Mouse (Mus musculus): ENCODE measurements around the gene Olfr815. TPM values are rescaled to one million over a fixed set of nuclear protein-coding genes. Genes with fewer than 3 reads are reported as not detected.
"Not testable (repeated sequence)": the region's sequence is repeated elsewhere in the genome, so short reads cannot be mapped to it uniquely, and the experiment has no call there.

Olfr815 gene
- not detected in 2 replicates for polyA plus RNA-seq (2015; fragmentation: Nextera tagmentation; extraction: Ambion mirVana)

DNA sequence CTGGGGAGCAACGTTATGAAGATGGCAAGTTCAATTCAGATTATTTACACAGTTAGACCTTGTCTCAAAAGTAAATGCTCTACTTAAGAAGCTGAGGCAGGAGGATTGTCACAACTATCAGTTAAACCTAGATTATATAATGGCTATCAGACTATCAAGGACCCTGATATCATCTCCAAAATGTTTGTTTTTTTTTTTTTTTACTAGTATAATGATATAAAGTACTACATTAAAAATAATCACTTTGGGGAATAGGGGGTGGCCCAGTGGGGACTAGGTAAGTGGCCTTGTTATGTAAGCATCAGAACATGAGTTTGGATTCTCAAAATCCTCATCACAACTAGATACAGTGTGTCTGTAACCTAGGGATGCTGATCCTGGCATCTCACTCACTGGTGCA lies at the start of gene Olfr815:
Olfr815 (minus strand) TSS at position 101 of the 400 bp plus-strand sequence.
- not testable (repeated sequence) for H3K4me3 ChIP-seq (ENCODE audit: low read length); H3K4me2 ChIP-seq (ENCODE audit: low read depth, low read length); ATAC-seq; H3K9me3 ChIP-seq (ENCODE audit: control insufficient read depth, low read length); H3K27me3 ChIP-seq (replicated peaks; ENCODE audit: control insufficient read depth, insufficient read depth, low read length); H3K27ac ChIP-seq (ENCODE audit: low read length); H3K9ac ChIP-seq (ENCODE audit: low read depth, low read length); H3K4me1 ChIP-seq (ENCODE audit: control insufficient read depth, insufficient read depth, low read length); H3K36me3 ChIP-seq (ENCODE audit: control insufficient read depth, insufficient read depth, low read length)
- no CpG with 5 or more reads among the region's 1 CpGs for WGBS

DNA sequence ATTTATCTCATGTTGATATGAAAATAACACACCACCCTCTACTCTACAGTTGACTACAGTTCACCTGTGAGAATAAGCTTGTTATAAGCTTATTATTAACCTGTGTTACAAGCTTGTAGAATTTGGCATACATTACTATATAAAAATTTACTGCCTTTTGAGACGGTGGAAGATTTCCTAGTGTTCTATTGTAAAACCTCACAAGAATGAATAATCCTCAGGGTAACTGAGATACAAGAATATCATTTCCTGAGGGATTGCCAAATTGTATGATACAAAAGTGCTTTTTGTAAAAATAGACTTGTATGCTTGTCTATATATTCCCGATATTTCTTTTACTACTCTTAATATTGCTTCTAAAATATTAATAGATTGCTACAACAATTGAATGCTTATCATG lies 43.3 kb upstream of the Olfr815 start, which contains the start of gene Olfr818:
Olfr818 (minus strand) TSS at position 101 of the 400 bp plus-strand sequence.
- Histone ChIP-seq H3K4me1 (ENCODE audit: control insufficient read depth, insufficient read depth, low read length) (no peaks in the 10 kb centered on the region), H3K4me3 (ENCODE audit: low read length) (no peak within 1 kb of the TSS), H3K9ac (ENCODE audit: low read depth, low read length) (no peak within 1 kb of the TSS), H3K4me2 (ENCODE audit: low read depth, low read length) (no peak within 1 kb of the TSS), H3K36me3 (ENCODE audit: control insufficient read depth, insufficient read depth, low read length) (no peaks in the 10 kb centered on the region), H3K27me3 (replicated peaks; ENCODE audit: control insufficient read depth, insufficient read depth, low read length) (no peaks in the 10 kb centered on the region), H3K27ac (ENCODE audit: low read length) (no peak within 1 kb of the TSS), H3K9me3 (ENCODE audit: control insufficient read depth, low read length) (no peaks in the 10 kb centered on the region)
- ATAC-seq: no peak
- 90% methylated on average over 2 of the region's 2 CpGs for WGBS

DNA sequence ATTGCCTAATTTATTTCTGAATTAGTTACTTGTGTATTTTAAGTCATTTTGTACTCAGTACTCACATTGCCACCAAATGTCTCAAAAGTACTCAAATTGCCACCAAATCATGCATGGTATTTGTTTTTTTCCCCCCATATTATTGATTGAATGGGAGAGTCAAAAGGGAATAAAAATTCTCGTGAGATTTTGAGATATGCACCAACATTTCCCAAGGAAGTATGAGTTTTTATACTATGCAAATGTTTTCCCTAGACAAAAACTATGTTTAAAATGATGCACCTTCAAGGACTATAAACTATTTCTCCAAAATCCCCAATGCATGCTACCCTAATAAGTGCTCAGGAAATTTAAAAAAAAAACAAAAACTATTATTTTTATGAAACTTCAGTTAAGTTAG lies 9.8 kb upstream of the Olfr815 start, which contains the start of gene Olfr816:
Olfr816 (minus strand) TSS at position 101 of the 400 bp plus-strand sequence.
- no peaks in the 10 kb centered on the region for H3K9me3 ChIP-seq (ENCODE audit: control insufficient read depth, low read length)
- no peak for ATAC-seq
- H3K27me3 ChIP-seq (replicated peaks; ENCODE audit: control insufficient read depth, insufficient read depth, low read length): no peaks in the 10 kb centered on the region
- no peaks in the 10 kb centered on the region for H3K4me1 ChIP-seq (ENCODE audit: control insufficient read depth, insufficient read depth, low read length)
- H3K9ac ChIP-seq (ENCODE audit: low read depth, low read length): no peak within 1 kb of the TSS
- H3K36me3 ChIP-seq (ENCODE audit: control insufficient read depth, insufficient read depth, low read length): no peaks in the 10 kb centered on the region
- WGBS: 55% methylated on average over 1 of the region's 1 CpGs
- H3K27ac ChIP-seq (ENCODE audit: low read length): no peak within 1 kb of the TSS
- H3K4me2 ChIP-seq (ENCODE audit: low read depth, low read length): no peak within 1 kb of the TSS
- no peak within 1 kb of the TSS for H3K4me3 ChIP-seq (ENCODE audit: low read length)

DNA sequence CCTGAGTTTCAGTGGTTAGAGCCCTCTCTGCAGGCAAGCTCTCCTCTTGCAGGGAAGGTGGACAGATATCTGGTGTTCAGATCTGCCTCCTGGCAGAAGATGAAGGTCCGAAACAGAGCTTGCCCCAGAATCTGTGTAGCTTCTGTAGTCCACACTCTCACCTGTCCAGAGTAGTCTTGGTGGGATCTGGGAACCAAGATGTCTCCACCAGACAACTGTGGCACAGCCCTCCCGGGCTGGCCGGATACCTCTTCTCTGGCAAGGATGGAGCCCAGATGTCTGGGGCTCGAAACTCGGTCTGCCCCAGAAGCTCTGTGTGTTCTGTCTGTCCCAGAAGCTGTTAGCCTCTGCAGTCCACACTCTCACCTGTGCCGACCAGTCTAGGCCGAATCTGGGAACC lies 19.7 kb downstream of the Olfr815 start:
- Histone ChIP-seq H3K4me3 (ENCODE audit: low read length) (no peak overlapping the region), H3K27me3 (replicated peaks; ENCODE audit: control insufficient read depth, insufficient read depth, low read length) (no peaks in the 10 kb centered on the region), H3K36me3 (ENCODE audit: control insufficient read depth, insufficient read depth, low read length) (no peaks in the 10 kb centered on the region), H3K4me1 (ENCODE audit: control insufficient read depth, insufficient read depth, low read length) (no peaks in the 10 kb centered on the region), H3K9ac (ENCODE audit: low read depth, low read length) (no peak overlapping the region), H3K4me2 (ENCODE audit: low read depth, low read length) (no peak overlapping the region), H3K27ac (ENCODE audit: low read length) (no peak overlapping the region), H3K9me3 (ENCODE audit: control insufficient read depth, low read length) (no peaks in the 10 kb centered on the region)
- ATAC-seq: no peak
- WGBS: 93% methylated on average over 7 of the region's 7 CpGs

DNA sequence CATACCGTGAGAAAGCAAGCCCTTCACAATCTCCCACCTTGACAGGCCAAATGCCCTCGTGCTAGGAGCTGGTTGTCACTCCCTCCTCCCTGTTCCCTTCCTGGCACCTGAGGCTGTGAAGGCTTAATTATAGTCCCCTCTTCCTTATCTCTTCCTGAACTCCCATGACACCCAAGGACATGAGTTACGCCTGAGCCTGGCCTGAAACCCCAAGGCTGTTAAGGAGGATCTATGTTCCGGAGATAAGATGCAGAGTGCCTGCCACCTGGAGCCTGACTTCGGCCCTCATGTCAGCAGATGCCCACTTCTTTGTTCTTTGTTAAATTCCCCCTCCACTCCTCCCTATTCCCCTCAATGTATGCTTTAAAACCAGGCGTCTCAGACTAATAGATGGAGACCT lies 20.2 kb downstream of the Olfr815 start:
- H3K4me3 ChIP-seq (ENCODE audit: low read length); H3K4me1 ChIP-seq (ENCODE audit: control insufficient read depth, insufficient read depth, low read length); H3K36me3 ChIP-seq (ENCODE audit: control insufficient read depth, insufficient read depth, low read length); H3K9ac ChIP-seq (ENCODE audit: low read depth, low read length); H3K9me3 ChIP-seq (ENCODE audit: control insufficient read depth, low read length); ATAC-seq; H3K4me2 ChIP-seq (ENCODE audit: low read depth, low read length); H3K27me3 ChIP-seq (replicated peaks; ENCODE audit: control insufficient read depth, insufficient read depth, low read length); H3K27ac ChIP-seq (ENCODE audit: low read length): not testable (repeated sequence)
- WGBS: 73% methylated on average over 6 of the region's 6 CpGs

DNA sequence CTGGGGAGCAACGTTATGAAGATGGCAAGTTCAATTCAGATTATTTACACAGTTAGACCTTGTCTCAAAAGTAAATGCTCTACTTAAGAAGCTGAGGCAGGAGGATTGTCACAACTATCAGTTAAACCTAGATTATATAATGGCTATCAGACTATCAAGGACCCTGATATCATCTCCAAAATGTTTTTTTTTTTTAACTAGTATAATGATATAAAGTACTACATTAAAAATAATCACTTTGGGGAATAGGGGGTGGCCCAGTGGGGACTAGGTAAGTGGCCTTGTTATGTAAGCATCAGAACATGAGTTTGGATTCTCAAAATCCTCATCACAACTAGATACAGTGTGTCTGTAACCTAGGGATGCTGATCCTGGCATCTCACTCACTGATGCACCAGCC lies 25.9 kb downstream of the Olfr815 start, which contains the start of gene Olfr814:
Olfr814 (minus strand) TSS at position 101 of the 400 bp plus-strand sequence.
- not testable (repeated sequence) for H3K27ac ChIP-seq (ENCODE audit: low read length); H3K27me3 ChIP-seq (replicated peaks; ENCODE audit: control insufficient read depth, insufficient read depth, low read length); H3K9ac ChIP-seq (ENCODE audit: low read depth, low read length); ATAC-seq; H3K4me1 ChIP-seq (ENCODE audit: control insufficient read depth, insufficient read depth, low read length); H3K9me3 ChIP-seq (ENCODE audit: control insufficient read depth, low read length); H3K36me3 ChIP-seq (ENCODE audit: control insufficient read depth, insufficient read depth, low read length); H3K4me2 ChIP-seq (ENCODE audit: low read depth, low read length); H3K4me3 ChIP-seq (ENCODE audit: low read length)
- no CpG with 5 or more reads among the region's 1 CpGs for WGBS

DNA sequence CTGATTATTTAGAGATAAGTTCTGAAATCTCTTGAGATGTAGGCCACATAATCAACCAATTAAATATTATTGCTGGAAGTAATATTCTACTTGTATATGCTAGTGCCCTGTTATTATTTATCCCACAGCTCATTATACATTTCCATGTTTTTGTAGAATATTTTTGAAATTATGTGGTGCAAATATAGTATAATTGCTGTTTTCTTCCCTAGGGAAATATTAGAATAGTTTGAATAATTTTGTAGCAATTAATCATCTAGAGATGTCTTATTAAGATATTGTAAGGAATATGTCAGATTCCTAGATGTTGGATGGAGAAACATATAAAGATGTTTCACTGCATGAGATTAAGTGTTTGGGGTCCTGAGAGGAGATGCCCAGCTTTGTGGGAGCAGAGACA lies 50.6 kb downstream of the Olfr815 start, which contains the start of gene Olfr813:
Olfr813 (plus strand) TSS at position 301 of the 400 bp plus-strand sequence.
- no peak within 1 kb of the TSS for H3K27ac ChIP-seq (ENCODE audit: low read length)
- H3K9me3 ChIP-seq (ENCODE audit: control insufficient read depth, low read length): no peaks in the 10 kb centered on the region
- H3K4me1 ChIP-seq (ENCODE audit: control insufficient read depth, insufficient read depth, low read length): no peaks in the 10 kb centered on the region
- no peaks in the 10 kb centered on the region for H3K27me3 ChIP-seq (replicated peaks; ENCODE audit: control insufficient read depth, insufficient read depth, low read length)
- no peaks in the 10 kb centered on the region for H3K36me3 ChIP-seq (ENCODE audit: control insufficient read depth, insufficient read depth, low read length)
- no peak within 1 kb of the TSS for H3K4me2 ChIP-seq (ENCODE audit: low read depth, low read length)
- no peak within 1 kb of the TSS for H3K9ac ChIP-seq (ENCODE audit: low read depth, low read length)
- H3K4me3 ChIP-seq (ENCODE audit: low read length): no peak within 1 kb of the TSS
- no peak for ATAC-seq

Other genes with a start within 250 kb of the Olfr815 start
- gene Olfr800, start 248.2 kb downstream of the Olfr815 start, polyA plus RNA-seq (2015; fragmentation: Nextera tagmentation; extraction: Ambion mirVana): not detected in 2 replicates
- not detected in 2 replicates for gene Olfr801, start 232.0 kb downstream of the Olfr815 start, polyA plus RNA-seq (2015; fragmentation: Nextera tagmentation; extraction: Ambion mirVana)
- gene Olfr802, start 217.7 kb downstream of the Olfr815 start, polyA plus RNA-seq (2015; fragmentation: Nextera tagmentation; extraction: Ambion mirVana): not detected in 2 replicates
- gene Olfr803, start 211.6 kb downstream of the Olfr815 start, polyA plus RNA-seq (2015; fragmentation: Nextera tagmentation; extraction: Ambion mirVana): not detected in 2 replicates
- gene Olfr804, start 202.7 kb downstream of the Olfr815 start, polyA plus RNA-seq (2015; fragmentation: Nextera tagmentation; extraction: Ambion mirVana): not detected in 2 replicates
- gene Olfr805, start 176.5 kb downstream of the Olfr815 start, polyA plus RNA-seq (2015; fragmentation: Nextera tagmentation; extraction: Ambion mirVana): not detected in 2 replicates
- gene Olfr806, start 163.9 kb downstream of the Olfr815 start, polyA plus RNA-seq (2015; fragmentation: Nextera tagmentation; extraction: Ambion mirVana): not detected in 2 replicates
- not detected in 2 replicates for gene Olfr807, start 148.1 kb downstream of the Olfr815 start, polyA plus RNA-seq (2015; fragmentation: Nextera tagmentation; extraction: Ambion mirVana)
- not detected in 2 replicates for gene Olfr808, start 140.4 kb downstream of the Olfr815 start, polyA plus RNA-seq (2015; fragmentation: Nextera tagmentation; extraction: Ambion mirVana)
- not detected in 2 replicates for gene Olfr809, start 131.2 kb downstream of the Olfr815 start, polyA plus RNA-seq (2015; fragmentation: Nextera tagmentation; extraction: Ambion mirVana)
- gene Olfr810, start 111.0 kb downstream of the Olfr815 start, polyA plus RNA-seq (2015; fragmentation: Nextera tagmentation; extraction: Ambion mirVana): not detected in 2 replicates
- not detected in 2 replicates for gene Olfr811, start 101.5 kb downstream of the Olfr815 start, polyA plus RNA-seq (2015; fragmentation: Nextera tagmentation; extraction: Ambion mirVana)
- gene Olfr812, start 59.8 kb downstream of the Olfr815 start, polyA plus RNA-seq (2015; fragmentation: Nextera tagmentation; extraction: Ambion mirVana): not detected in 2 replicates
- not detected in 2 replicates for gene Olfr813, start 50.5 kb downstream of the Olfr815 start, polyA plus RNA-seq (2015; fragmentation: Nextera tagmentation; extraction: Ambion mirVana)
- gene Olfr814, start 26.0 kb downstream of the Olfr815 start, polyA plus RNA-seq (2015; fragmentation: Nextera tagmentation; extraction: Ambion mirVana): not detected in 2 replicates
- gene Olfr816, start 9.7 kb upstream of the Olfr815 start, polyA plus RNA-seq (2015; fragmentation: Nextera tagmentation; extraction: Ambion mirVana): not detected in 2 replicates
- not detected in 2 replicates for gene Olfr818, start 43.2 kb upstream of the Olfr815 start, polyA plus RNA-seq (2015; fragmentation: Nextera tagmentation; extraction: Ambion mirVana)
- gene Olfr819, start 61.4 kb upstream of the Olfr815 start, polyA plus RNA-seq (2015; fragmentation: Nextera tagmentation; extraction: Ambion mirVana): not detected in 2 replicates
- gene Olfr247, start 70.3 kb upstream of the Olfr815 start, polyA plus RNA-seq (2015; fragmentation: Nextera tagmentation; extraction: Ambion mirVana): not detected in 2 replicates
- not detected in 2 replicates for gene Gm10310, start 79.2 kb upstream of the Olfr815 start, polyA plus RNA-seq (2015; fragmentation: Nextera tagmentation; extraction: Ambion mirVana)
- not detected in 2 replicates for gene Olfr820, start 106.8 kb upstream of the Olfr815 start, polyA plus RNA-seq (2015; fragmentation: Nextera tagmentation; extraction: Ambion mirVana)
- not detected in 2 replicates for gene Olfr821, start 124.5 kb upstream of the Olfr815 start, polyA plus RNA-seq (2015; fragmentation: Nextera tagmentation; extraction: Ambion mirVana)
- gene Olfr822, start 165.3 kb upstream of the Olfr815 start, polyA plus RNA-seq (2015; fragmentation: Nextera tagmentation; extraction: Ambion mirVana): not detected in 2 replicates
- not detected in 2 replicates for gene Olfr823, start 209.5 kb upstream of the Olfr815 start, polyA plus RNA-seq (2015; fragmentation: Nextera tagmentation; extraction: Ambion mirVana)
- not detected in 2 replicates for gene Olfr824, start 224.1 kb upstream of the Olfr815 start, polyA plus RNA-seq (2015; fragmentation: Nextera tagmentation; extraction: Ambion mirVana)

All from intestine, embryonic 16.5 days (tissue).